Mouse (Mus musculus): Measurements from ENCODE around the gene Scarb2. TPM values are rescaled to one million over a fixed set of nuclear protein-coding genes. Genes with fewer than 3 reads are reported as not detected.

The Scarb2 gene
- total and polyA plus RNA-seq, 3 experiments: 6.5 to 50.0 (median 31.8) TPM

GRCm38 (mm10) chr5:92458726-92459125 is 47.9 kb downstream of the Scarb2 start:
- DNase-seq (ENCODE audit: low spot score) (no peak), ATAC-seq (ENCODE audit: extremely low read depth, insufficient number of reproducible peaks, low FRiP score, poor library complexity, severe bottlenecking) (no peak)
- Histone ChIP-seq H3K4me1 (ENCODE audit: insufficient read depth, low read depth, low read length) (peaks cover 16% of the 10 kb centered on the region), H3K27me3 (ENCODE audit: insufficient read depth, low read length) (no peaks in the 10 kb centered on the region), H3K9me3 (replicated peaks) (no peaks in the 10 kb centered on the region), H3K4me3 (ENCODE audit: low read depth, low read length) (no peak overlapping the region), H3K36me3 (replicated peaks) (peaks cover 71% of the 10 kb centered on the region)
- TF ChIP-seq POLR2AphosphoS5 (IDR thresholded peaks at IDR 0.05; ENCODE audit: insufficient replicate concordance, low read depth, low read length) (no peak), TAL1 (conservative IDR thresholded peaks at IDR 0.05; ENCODE audit: low read depth, low read length) (no peak), GATA2 (IDR thresholded peaks at IDR 0.05; ENCODE audit: borderline replicate concordance, low read depth, low read length) (no peak), GATA1 (IDR thresholded peaks at IDR 0.05; ENCODE audit: borderline replicate concordance, low read length) (no peak), CTCF (IDR thresholded peaks at IDR 0.05; ENCODE audit: low read depth, low read length) (no peak)

GRCm38 (mm10) chr5:92457410-92457809 is 49.2 kb downstream of the Scarb2 start:
- Histone ChIP-seq H3K27me3 (ENCODE audit: insufficient read depth, low read length) (no peaks in the 10 kb centered on the region), H3K4me3 (ENCODE audit: low read depth, low read length) (no peak overlapping the region), H3K4me1 (ENCODE audit: insufficient read depth, low read depth, low read length) (peaks cover 5% of the 10 kb centered on the region; the same call in 1 of the 2 replicates), H3K36me3 (replicated peaks) (peaks cover 76% of the 10 kb centered on the region), H3K9me3 (replicated peaks) (no peaks in the 10 kb centered on the region)
- ATAC-seq (ENCODE audit: extremely low read depth, insufficient number of reproducible peaks, low FRiP score, poor library complexity, severe bottlenecking) (no peak), DNase-seq (ENCODE audit: low spot score) (no peak)
- TF ChIP-seq TAL1 (conservative IDR thresholded peaks at IDR 0.05; ENCODE audit: low read depth, low read length) (no peak), POLR2AphosphoS5 (IDR thresholded peaks at IDR 0.05; ENCODE audit: insufficient replicate concordance, low read depth, low read length) (no peak), CTCF (IDR thresholded peaks at IDR 0.05; ENCODE audit: low read depth, low read length) (no peak), GATA1 (IDR thresholded peaks at IDR 0.05; ENCODE audit: borderline replicate concordance, low read length) (no peak), GATA2 (IDR thresholded peaks at IDR 0.05; ENCODE audit: borderline replicate concordance, low read depth, low read length) (no peak)

GRCm38 (mm10) chr5:92452876-92453275 is 53.8 kb downstream of the Scarb2 start:
- Histone ChIP-seq H3K27me3 (ENCODE audit: insufficient read depth, low read length) (no peaks in the 10 kb centered on the region), H3K36me3 (replicated peaks) (peaks cover 91% of the 10 kb centered on the region), H3K9me3 (replicated peaks) (no peaks in the 10 kb centered on the region), H3K4me3 (ENCODE audit: low read depth, low read length) (no peak overlapping the region), H3K4me1 (ENCODE audit: insufficient read depth, low read depth, low read length) (peaks cover 4% of the 10 kb centered on the region; the same call in 1 of the 2 replicates)
- TF ChIP-seq GATA1 (IDR thresholded peaks at IDR 0.05; ENCODE audit: borderline replicate concordance, low read length) (no peak), POLR2AphosphoS5 (IDR thresholded peaks at IDR 0.05; ENCODE audit: insufficient replicate concordance, low read depth, low read length) (no peak), TAL1 (conservative IDR thresholded peaks at IDR 0.05; ENCODE audit: low read depth, low read length) (no peak), GATA2 (IDR thresholded peaks at IDR 0.05; ENCODE audit: borderline replicate concordance, low read depth, low read length) (no peak), CTCF (IDR thresholded peaks at IDR 0.05; ENCODE audit: low read depth, low read length) (no peak)
- no peak for DNase-seq (ENCODE audit: low spot score)
- no peak for ATAC-seq (ENCODE audit: extremely low read depth, insufficient number of reproducible peaks, low FRiP score, poor library complexity, severe bottlenecking)

GRCm38 (mm10) chr5:92446736-92447135 is 59.9 kb downstream of the Scarb2 start:
- Histone ChIP-seq H3K4me3 (ENCODE audit: low read depth, low read length) (no peak overlapping the region), H3K9me3 (replicated peaks) (no peaks in the 10 kb centered on the region), H3K4me1 (ENCODE audit: insufficient read depth, low read depth, low read length) (peaks cover 2% of the 10 kb centered on the region; the same call in 1 of the 2 replicates), H3K36me3 (replicated peaks) (peaks cover 88% of the 10 kb centered on the region), H3K27me3 (ENCODE audit: insufficient read depth, low read length) (no peaks in the 10 kb centered on the region)
- no peak for TF ChIP-seq CTCF (IDR thresholded peaks at IDR 0.05; ENCODE audit: low read depth, low read length)
- no peak for TF ChIP-seq GATA1 (IDR thresholded peaks at IDR 0.05; ENCODE audit: borderline replicate concordance, low read length)
- no peak for TF ChIP-seq TAL1 (conservative IDR thresholded peaks at IDR 0.05; ENCODE audit: low read depth, low read length)
- no peak for TF ChIP-seq GATA2 (IDR thresholded peaks at IDR 0.05; ENCODE audit: borderline replicate concordance, low read depth, low read length)
- no peak for DNase-seq (ENCODE audit: low spot score)
- no peak for ATAC-seq (ENCODE audit: extremely low read depth, insufficient number of reproducible peaks, low FRiP score, poor library complexity, severe bottlenecking)

GRCm38 (mm10) chr5:92445016-92445415 is 61.6 kb downstream of the Scarb2 start:
- no peak overlapping the region for H3K4me3 ChIP-seq (ENCODE audit: low read depth, low read length)
- no peak for ATAC-seq (ENCODE audit: extremely low read depth, insufficient number of reproducible peaks, low FRiP score, poor library complexity, severe bottlenecking)
- no peak for DNase-seq (ENCODE audit: low spot score)

DNA sequence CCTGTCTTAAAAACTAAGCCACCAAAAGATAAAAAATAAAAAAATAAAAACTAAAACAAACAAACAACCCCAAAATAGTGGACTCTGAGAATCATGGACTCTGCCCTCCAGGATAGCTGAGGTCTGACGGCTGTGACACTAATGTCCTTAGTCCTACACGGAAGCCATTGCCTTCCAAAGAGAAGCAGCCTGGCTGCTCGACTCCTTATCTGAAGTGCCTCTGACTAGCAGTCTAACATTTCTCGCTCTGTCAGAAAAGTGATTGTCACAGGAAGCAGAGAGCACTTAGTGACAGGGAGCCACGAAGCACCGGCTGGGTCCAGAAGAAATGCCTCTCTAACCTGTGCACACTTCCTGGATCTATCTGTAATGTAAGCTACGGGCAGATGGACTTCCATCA is 63.7 kb downstream of the Scarb2 start:
- Histone ChIP-seq H3K27me3 (ENCODE audit: insufficient read depth, low read length) (no peaks in the 10 kb centered on the region), H3K4me1 (ENCODE audit: insufficient read depth, low read depth, low read length) (peaks cover 29% of the 10 kb centered on the region), H3K9me3 (replicated peaks) (no peaks in the 10 kb centered on the region), H3K4me3 (ENCODE audit: low read depth, low read length) (no peak overlapping the region), H3K36me3 (replicated peaks) (peaks cover 65% of the 10 kb centered on the region)
- ATAC-seq (ENCODE audit: extremely low read depth, insufficient number of reproducible peaks, low FRiP score, poor library complexity, severe bottlenecking): no peak
- DNase-seq (ENCODE audit: low spot score): no peak
- TF ChIP-seq GATA2 (IDR thresholded peaks at IDR 0.05; ENCODE audit: borderline replicate concordance, low read depth, low read length): no peak
- TF ChIP-seq POLR2AphosphoS5 (IDR thresholded peaks at IDR 0.05; ENCODE audit: insufficient replicate concordance, low read depth, low read length): no peak

More at GRCm38 (mm10) chr5:92445016-92445415, 61.6 kb downstream of the Scarb2 start:
- Histone ChIP-seq H3K4me1 (ENCODE audit: insufficient read depth, low read depth, low read length) (peaks cover 11% of the 10 kb centered on the region), H3K9me3 (replicated peaks) (no peaks in the 10 kb centered on the region), H3K36me3 (replicated peaks) (peaks cover 82% of the 10 kb centered on the region), H3K27me3 (ENCODE audit: insufficient read depth, low read length) (no peaks in the 10 kb centered on the region)
- TF ChIP-seq GATA2 (IDR thresholded peaks at IDR 0.05; ENCODE audit: borderline replicate concordance, low read depth, low read length) (no peak), CTCF (IDR thresholded peaks at IDR 0.05; ENCODE audit: low read depth, low read length) (no peak), TAL1 (conservative IDR thresholded peaks at IDR 0.05; ENCODE audit: low read depth, low read length) (no peak), POLR2AphosphoS5 (IDR thresholded peaks at IDR 0.05; ENCODE audit: insufficient replicate concordance, low read depth, low read length) (no peak)

DNA sequence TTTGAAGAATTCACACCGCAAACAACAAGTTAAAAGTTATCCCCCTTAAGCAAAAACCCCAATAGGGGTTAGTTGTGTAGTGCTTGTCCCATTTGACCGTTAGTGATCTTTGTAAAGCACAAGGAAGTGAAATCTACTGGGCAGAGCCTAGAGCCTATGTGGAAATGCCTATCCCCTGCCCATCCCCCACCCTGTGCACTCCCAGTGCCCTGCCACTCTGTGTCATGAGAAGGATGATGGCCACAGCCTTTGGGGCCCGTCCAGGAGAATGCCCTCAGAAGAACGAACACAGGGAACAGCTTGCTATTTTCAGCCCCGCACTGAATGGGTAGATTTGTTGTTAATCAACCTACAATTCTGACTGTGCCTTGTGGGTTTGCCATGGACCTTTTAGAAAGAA is 65.1 kb downstream of the Scarb2 start:
- DNase-seq (ENCODE audit: low spot score) (no peak), ATAC-seq (ENCODE audit: extremely low read depth, insufficient number of reproducible peaks, low FRiP score, poor library complexity, severe bottlenecking) (no peak)
- Histone ChIP-seq H3K4me1 (ENCODE audit: insufficient read depth, low read depth, low read length) (peaks cover 35% of the 10 kb centered on the region), H3K36me3 (replicated peaks) (peaks cover 53% of the 10 kb centered on the region), H3K27me3 (ENCODE audit: insufficient read depth, low read length) (no peaks in the 10 kb centered on the region), H3K9me3 (replicated peaks) (no peaks in the 10 kb centered on the region), H3K4me3 (ENCODE audit: low read depth, low read length) (no peak overlapping the region)
- TF ChIP-seq CTCF (IDR thresholded peaks at IDR 0.05; ENCODE audit: low read depth, low read length) (no peak), GATA1 (IDR thresholded peaks at IDR 0.05; ENCODE audit: borderline replicate concordance, low read length) (no peak), GATA2 (IDR thresholded peaks at IDR 0.05; ENCODE audit: borderline replicate concordance, low read depth, low read length) (no peak), TAL1 (conservative IDR thresholded peaks at IDR 0.05; ENCODE audit: low read depth, low read length) (no peak), POLR2AphosphoS5 (IDR thresholded peaks at IDR 0.05; ENCODE audit: insufficient replicate concordance, low read depth, low read length) (no peak)

Data from G1E (cell line).